Comparison of ENCODE assay signal across 8 mouse cellular contexts in the genomic region with DNA sequence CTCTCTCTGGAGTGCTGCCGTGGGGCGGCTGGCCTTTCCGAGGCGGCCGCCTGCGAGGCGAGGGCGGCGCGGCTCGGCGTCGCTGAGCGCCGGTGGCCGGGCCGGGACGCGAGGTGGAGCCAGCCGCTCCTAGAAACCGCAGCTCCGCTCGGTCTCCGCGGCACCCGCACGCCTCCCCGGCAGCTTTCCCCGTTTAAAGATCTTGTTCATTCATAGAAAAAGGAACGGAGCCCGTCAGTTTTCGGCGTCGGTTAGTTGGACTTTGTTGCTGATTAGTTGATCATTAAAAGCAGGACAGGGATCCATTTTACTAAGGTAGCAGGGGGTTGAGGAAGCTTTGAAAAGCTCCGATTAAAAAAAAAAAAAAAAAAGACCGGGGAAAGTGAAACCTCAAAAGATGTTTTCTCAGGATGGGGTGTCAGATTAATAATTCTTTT. TPM values are rescaled to one million over a fixed set of nuclear protein-coding genes. Genes with fewer than 3 reads are reported as not detected.
DNase-seq lines count a peak whose midpoint lies in the region; ATAC-seq and TF ChIP-seq lines count a peak whose summit lies in the region.

No protein-coding gene starts in this region.

- H3K4me2 ChIP-seq in hindbrain, postnatal 0 days (ENCODE audit: low read depth, low read length), result peak overlapping the region; percentile 68
- H3K4me2 ChIP-seq in stomach, postnatal 0 days (replicated peaks; ENCODE audit: low read depth), result peak overlapping the region; percentile 29

- peak overlapping the region; percentile 83 for H3K4me3 ChIP-seq in gastrocnemius, adult 2 months
- peak overlapping the region; percentile 77 for H3K4me3 ChIP-seq in erythroblast, embryonic 14.5 days (replicated peaks)
- peak overlapping the region; percentile 66 for H3K4me3 ChIP-seq in hindbrain, postnatal 0 days (ENCODE audit: low read length)
- H3K4me3 ChIP-seq in midbrain, embryonic 10.5 days, result peak overlapping the region; percentile 96
- peak overlapping the region; percentile 98 for H3K4me3 ChIP-seq in stomach, postnatal 0 days (ENCODE audit: low read depth, low read length)

- TF ChIP-seq EP300 in stomach, postnatal 0 days (optimal IDR thresholded peaks at IDR 0.05), result no peak

- peak; percentile 70 for DNase-seq in gastrocnemius, adult 2 months
- DNase-seq in gastrocnemius, postnatal 36 days, result no peak
- peak; percentile 51 for DNase-seq in ZHBTc4 (ENCODE audit: low read depth, low spot score)
- peak; percentile 64 for DNase-seq in hindbrain, postnatal 0 days (ENCODE audit: low spot score)
- peak; percentile 47 for DNase-seq in left cerebral cortex, postnatal 4 days
- peak; percentile 70 for DNase-seq in midbrain, embryonic 10.5 days (ENCODE audit: low spot score)
- peak; percentile 60 for DNase-seq in stomach, postnatal 0 days (ENCODE audit: low spot score)

- H3K4me1 ChIP-seq in erythroblast, embryonic 14.5 days (ENCODE audit: control insufficient read depth), result peaks cover 36% of the 10 kb centered on the region
- H3K4me1 ChIP-seq in hindbrain, postnatal 0 days (ENCODE audit: insufficient read depth, low read length), result peaks cover 4% of the 10 kb centered on the region; the same call in 1 of the 2 replicates
- peaks cover 6% of the 10 kb centered on the region; the same call in 1 of the 2 replicates for H3K4me1 ChIP-seq in midbrain, embryonic 10.5 days
- H3K4me1 ChIP-seq in stomach, postnatal 0 days (replicated peaks; ENCODE audit: control insufficient read depth, insufficient read depth), result no peaks in the 10 kb centered on the region

- intact Hi-C loops in gastrocnemius, adult 2 months (cut with DNase I), result loop anchor here (5.0 to 10.0 kb wide), 4 partner anchors 52 to 210 kb away; a partner anchor contains a TSS
- intact Hi-C loops in gastrocnemius, postnatal 36 days (cut with DNase I), result loop anchor here (2.0 to 5.0 kb wide), 2 partner anchors 50 to 160 kb away; no protein-coding TSS in a partner anchor
- intact Hi-C loops in left cerebral cortex, postnatal 4 days (cut with DNase I), result no loop called here

- peak overlapping the region; percentile 93 for H3K9ac ChIP-seq in hindbrain, postnatal 0 days (replicated peaks; ENCODE audit: low read length)
- peak overlapping the region; percentile 99 for H3K9ac ChIP-seq in stomach, postnatal 0 days (ENCODE audit: low read length)

- peak overlapping the region; percentile 99 for H3K27ac ChIP-seq in gastrocnemius, adult 2 months
- H3K27ac ChIP-seq in hindbrain, postnatal 0 days, result peak overlapping the region; percentile 99
- peak overlapping the region; percentile 99 for H3K27ac ChIP-seq in midbrain, embryonic 10.5 days (replicated peaks)
- H3K27ac ChIP-seq in stomach, postnatal 0 days (replicated peaks), result peak overlapping the region; percentile 100

- H3K9me3 ChIP-seq in erythroblast, embryonic 14.5 days (ENCODE audit: control insufficient read depth, low read length), result no peaks in the 10 kb centered on the region
- no peaks in the 10 kb centered on the region for H3K9me3 ChIP-seq in hindbrain, postnatal 0 days (ENCODE audit: low read length)
- no peaks in the 10 kb centered on the region for H3K9me3 ChIP-seq in midbrain, embryonic 10.5 days (replicated peaks)
- no peaks in the 10 kb centered on the region for H3K9me3 ChIP-seq in stomach, postnatal 0 days (ENCODE audit: control insufficient read depth, low read length)

- TF ChIP-seq CTCF in gastrocnemius, adult 2 months (IDR thresholded peaks at IDR 0.05), result no peak
- no peak for TF ChIP-seq CTCF in hindbrain, postnatal 0 days (IDR thresholded peaks at IDR 0.05; ENCODE audit: low read depth)
- no peak; the same call in 1 of the 2 replicates for TF ChIP-seq CTCF in stomach, postnatal 0 days (IDR thresholded peaks at IDR 0.05; ENCODE audit: low read depth)

- peak; percentile 72; the same call in 1 of the 2 replicates for ATAC-seq in hindbrain, postnatal 0 days
- peak; percentile 86 for ATAC-seq in stomach, postnatal 0 days (ENCODE audit: low FRiP score, low TSS enrichment)

- H3K27me3 ChIP-seq in erythroblast, embryonic 14.5 days (ENCODE audit: control insufficient read depth), result no peaks in the 10 kb centered on the region
- no peaks in the 10 kb centered on the region for H3K27me3 ChIP-seq in hindbrain, postnatal 0 days (ENCODE audit: insufficient read depth, low read length)
- no peaks in the 10 kb centered on the region for H3K27me3 ChIP-seq in midbrain, embryonic 10.5 days (ENCODE audit: low read depth, poor library complexity, severe bottlenecking)
- H3K27me3 ChIP-seq in stomach, postnatal 0 days (ENCODE audit: control insufficient read depth, insufficient read depth, low read length), result no peaks in the 10 kb centered on the region

- peaks cover 25% of the 10 kb centered on the region for H3K36me3 ChIP-seq in erythroblast, embryonic 14.5 days (ENCODE audit: control insufficient read depth)
- H3K36me3 ChIP-seq in hindbrain, postnatal 0 days (ENCODE audit: insufficient read depth, low read length), result no peaks in the 10 kb centered on the region
- H3K36me3 ChIP-seq in midbrain, embryonic 10.5 days, result peaks cover 34% of the 10 kb centered on the region
- peaks cover 5% of the 10 kb centered on the region; the same call in 1 of the 2 replicates for H3K36me3 ChIP-seq in stomach, postnatal 0 days (ENCODE audit: control insufficient read depth, insufficient read depth, low read length)

- WGBS in hindbrain, postnatal 0 days, result under 1% methylated on average over 36 of the region's 36 CpGs
- WGBS in midbrain, embryonic 10.5 days, result under 1% methylated on average over 36 of the region's 36 CpGs
- WGBS in stomach, postnatal 0 days, result 0% methylated on average over 27 of the region's 36 CpGs

RNA-seq across cellular contexts. Expression of a gene that starts 0.6 kb away (rescaled TPM):
- total RNA-seq in gastrocnemius, adult 2 months (2021), result 100 to 1,000 TPM; 119 to 136 TPM
- total RNA-seq in gastrocnemius, postnatal 36 days (2021), result 100 to 1,000 TPM; 110 to 115 TPM
- 0.73 and 2.1 TPM in 2 replicates for polyA plus RNA-seq in erythroblast, embryonic 14.5 days (2012)
- 186 and 211 TPM in 2 replicates for total RNA-seq in hindbrain, postnatal 0 days (2014; rRNA removed)
- polyA plus RNA-seq in hindbrain, postnatal 0 days (2015; fragmentation: Nextera tagmentation; extraction: Ambion mirVana), result 24.5 and 26.8 TPM in 2 replicates
- total RNA-seq in left cerebral cortex, postnatal 4 days (2021), result 100 to 1,000 TPM; 142 to 149 TPM
- 16.5 and 17.1 TPM in 2 replicates for polyA plus RNA-seq in midbrain, embryonic 10.5 days (2016; fragmentation: Nextera tagmentation; extraction: Ambion mirVana)
- 13.1 and 13.5 TPM in 2 replicates for polyA plus RNA-seq in stomach, postnatal 0 days (2015; fragmentation: Nextera tagmentation; extraction: Ambion mirVana)

RNA-seq across cellular contexts. Expression of a gene that starts 51.4 kb away (rescaled TPM):
- 1 to 10 TPM; 6.4 to 8.0 TPM for total RNA-seq in gastrocnemius, adult 2 months (2021)
- 1 to 10 TPM; 6.5 to 7.1 TPM for total RNA-seq in gastrocnemius, postnatal 36 days (2021)
- 2.1 and 3.3 TPM in 2 replicates for polyA plus RNA-seq in erythroblast, embryonic 14.5 days (2012)
- 49.9 and 58.7 TPM in 2 replicates for total RNA-seq in hindbrain, postnatal 0 days (2014; rRNA removed)
- 63.1 and 63.2 TPM in 2 replicates for polyA plus RNA-seq in hindbrain, postnatal 0 days (2015; fragmentation: Nextera tagmentation; extraction: Ambion mirVana)
- total RNA-seq in left cerebral cortex, postnatal 4 days (2021), result 10 to 100 TPM; 24.4 to 26.0 TPM
- 136 and 143 TPM in 2 replicates for polyA plus RNA-seq in midbrain, embryonic 10.5 days (2016; fragmentation: Nextera tagmentation; extraction: Ambion mirVana)
- polyA plus RNA-seq in stomach, postnatal 0 days (2015; fragmentation: Nextera tagmentation; extraction: Ambion mirVana), result 166 and 175 TPM in 2 replicates

RNA-seq across cellular contexts. Expression of a gene that starts 51.5 kb away (rescaled TPM):
- total RNA-seq in gastrocnemius, adult 2 months (2021), result 10 to 100 TPM; 48.9 to 54.8 TPM
- total RNA-seq in gastrocnemius, postnatal 36 days (2021), result 10 to 100 TPM; 39.1 to 47.1 TPM
- polyA plus RNA-seq in erythroblast, embryonic 14.5 days (2012), result 0.53 and 0.61 TPM in 2 replicates
- 36.9 and 38.9 TPM in 2 replicates for total RNA-seq in hindbrain, postnatal 0 days (2014; rRNA removed)
- polyA plus RNA-seq in hindbrain, postnatal 0 days (2015; fragmentation: Nextera tagmentation; extraction: Ambion mirVana), result 33.7 and 38.3 TPM in 2 replicates
- total RNA-seq in left cerebral cortex, postnatal 4 days (2021), result 10 to 100 TPM; 48.0 to 48.1 TPM
- 56.0 and 56.3 TPM in 2 replicates for polyA plus RNA-seq in midbrain, embryonic 10.5 days (2016; fragmentation: Nextera tagmentation; extraction: Ambion mirVana)
- 28.4 and 29.7 TPM in 2 replicates for polyA plus RNA-seq in stomach, postnatal 0 days (2015; fragmentation: Nextera tagmentation; extraction: Ambion mirVana)

RNA-seq across cellular contexts. Expression of a gene that starts 59.9 kb away (rescaled TPM):
- total RNA-seq in gastrocnemius, adult 2 months (2021), result not detected
- total RNA-seq in gastrocnemius, postnatal 36 days (2021), result not detected
- not detected in 2 replicates for polyA plus RNA-seq in erythroblast, embryonic 14.5 days (2012)
- 0.18 TPM in 1 of 2 replicates, not detected in the other for total RNA-seq in hindbrain, postnatal 0 days (2014; rRNA removed)
- polyA plus RNA-seq in hindbrain, postnatal 0 days (2015; fragmentation: Nextera tagmentation; extraction: Ambion mirVana), result 0.42 and 0.44 TPM in 2 replicates
- total RNA-seq in left cerebral cortex, postnatal 4 days (2021), result under 1 TPM; 0.56 to 0.72 TPM
- polyA plus RNA-seq in midbrain, embryonic 10.5 days (2016; fragmentation: Nextera tagmentation; extraction: Ambion mirVana), result 0.05 TPM in 1 of 2 replicates, not detected in the other
- 0.04 and 0.10 TPM in 2 replicates for polyA plus RNA-seq in stomach, postnatal 0 days (2015; fragmentation: Nextera tagmentation; extraction: Ambion mirVana)

Comparison
In these comparisons a context has a peak if more than half of its experiments do, and no peak if none do; other contexts are left out.
1. DNase-seq: peak in gastrocnemius, adult 2 months (single experiment), ZHBTc4 (single experiment), hindbrain, postnatal 0 days (single experiment), left cerebral cortex, postnatal 4 days (single experiment), midbrain, embryonic 10.5 days (single experiment) and stomach, postnatal 0 days (single experiment); none in gastrocnemius, postnatal 36 days (0 of 2).
2. Peak in every context shown above with its lines, with median percentiles within 50 percentile points of each other: H3K27ac ChIP-seq and H3K4me3 ChIP-seq.